Mouse (Mus musculus) ovary, postnatal 14 days (tissue): ENCODE measurements around the gene Cc2d1a.

ENCODE experiments used
- DNase-seq: peaks from one replicate; pipeline ENCODE4 v3.0.0; 2022; ENCODE audit warnings: low spot score

The Cc2d1a gene

DNA sequence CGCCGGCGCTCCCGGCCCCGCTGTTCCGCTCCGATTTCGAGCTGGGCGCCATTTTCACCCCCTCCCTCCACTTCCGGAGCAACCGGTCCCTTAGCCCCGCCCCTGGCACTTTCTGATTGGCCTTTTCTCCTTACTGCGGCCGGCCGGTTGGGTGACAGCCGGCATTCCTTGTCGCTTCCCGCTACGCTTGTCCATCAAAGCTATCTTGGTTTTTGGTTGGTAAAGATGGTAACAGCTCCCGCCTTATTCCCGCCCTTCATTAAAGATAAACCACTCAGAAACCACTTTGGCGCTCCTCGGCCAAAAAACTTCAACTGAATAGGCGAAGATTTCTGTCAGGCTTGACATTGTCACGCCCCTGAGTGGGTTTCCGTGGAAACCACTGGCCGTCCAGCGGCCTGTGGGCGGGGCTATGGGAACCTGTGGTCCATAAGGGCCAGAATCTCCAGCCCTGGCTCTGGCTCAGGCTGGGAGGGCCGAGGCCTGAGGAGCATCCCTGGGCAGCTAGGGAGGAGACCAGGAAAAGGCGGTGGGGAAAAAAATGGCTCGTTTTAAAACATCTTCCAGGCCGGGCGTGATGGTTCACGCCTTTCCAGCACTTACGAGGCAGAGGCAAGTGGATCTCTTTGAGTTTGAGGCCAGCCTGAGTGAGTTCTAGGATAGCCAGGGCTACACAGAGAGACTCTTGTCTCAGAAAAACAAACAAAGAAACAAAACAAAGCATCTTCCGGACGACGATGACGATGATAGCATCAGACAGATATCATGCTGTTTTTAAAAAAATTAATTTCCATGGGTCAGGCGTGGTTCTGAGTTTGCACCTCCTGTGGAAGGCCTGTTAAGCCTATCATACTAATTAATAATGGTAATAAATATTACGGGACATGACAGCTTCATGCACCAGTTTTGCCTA lies 42.8 kb downstream of the Cc2d1a start, which contains the start of gene Dcaf15:
TSS of gene Dcaf15 (minus strand) at position 72 of the 913 bp plus-strand sequence.
- peak; percentile 94 for DNase-seq

DNA sequence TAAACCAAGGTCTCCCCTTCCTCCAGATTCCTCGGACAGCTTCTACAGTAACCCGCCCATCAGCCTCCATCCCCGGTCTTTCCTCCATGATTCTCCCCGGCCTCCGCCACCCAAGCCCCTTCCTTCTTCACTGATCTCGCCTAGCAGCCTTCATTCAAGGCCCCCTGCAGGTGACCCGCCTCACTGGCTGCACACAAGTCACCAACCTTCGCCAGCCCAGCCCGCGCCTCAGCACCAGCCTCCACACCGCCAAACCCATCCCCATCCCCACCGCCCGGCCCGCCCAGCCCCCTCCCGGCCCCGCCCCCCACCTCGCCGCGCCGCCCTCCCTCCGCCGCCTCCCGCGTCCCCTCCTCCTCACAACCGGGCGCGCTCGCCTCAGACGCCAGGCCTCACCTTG lies 43.5 kb downstream of the Cc2d1a start:
- DNase-seq = no peak

DNA sequence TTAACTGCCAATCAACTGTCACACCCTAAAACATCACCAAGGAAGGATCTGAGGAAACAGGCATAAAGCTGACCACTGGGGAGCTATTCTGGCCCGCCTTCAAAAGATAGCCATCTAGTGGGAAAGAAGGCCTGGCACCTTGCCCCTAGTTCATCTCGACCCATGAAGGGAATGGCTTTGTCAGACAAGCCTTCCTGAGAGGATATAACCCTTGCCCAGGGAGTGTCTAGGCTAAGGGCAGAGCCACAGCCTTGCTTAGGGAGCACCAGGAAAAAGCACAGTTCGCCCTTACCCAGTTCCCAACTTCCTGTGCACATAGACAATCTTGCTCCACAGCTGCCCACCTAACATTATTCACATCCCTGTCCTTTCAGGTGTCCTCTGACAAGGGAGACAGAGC lies 44.1 kb downstream of the Cc2d1a start:
- DNase-seq = no peak

DNA sequence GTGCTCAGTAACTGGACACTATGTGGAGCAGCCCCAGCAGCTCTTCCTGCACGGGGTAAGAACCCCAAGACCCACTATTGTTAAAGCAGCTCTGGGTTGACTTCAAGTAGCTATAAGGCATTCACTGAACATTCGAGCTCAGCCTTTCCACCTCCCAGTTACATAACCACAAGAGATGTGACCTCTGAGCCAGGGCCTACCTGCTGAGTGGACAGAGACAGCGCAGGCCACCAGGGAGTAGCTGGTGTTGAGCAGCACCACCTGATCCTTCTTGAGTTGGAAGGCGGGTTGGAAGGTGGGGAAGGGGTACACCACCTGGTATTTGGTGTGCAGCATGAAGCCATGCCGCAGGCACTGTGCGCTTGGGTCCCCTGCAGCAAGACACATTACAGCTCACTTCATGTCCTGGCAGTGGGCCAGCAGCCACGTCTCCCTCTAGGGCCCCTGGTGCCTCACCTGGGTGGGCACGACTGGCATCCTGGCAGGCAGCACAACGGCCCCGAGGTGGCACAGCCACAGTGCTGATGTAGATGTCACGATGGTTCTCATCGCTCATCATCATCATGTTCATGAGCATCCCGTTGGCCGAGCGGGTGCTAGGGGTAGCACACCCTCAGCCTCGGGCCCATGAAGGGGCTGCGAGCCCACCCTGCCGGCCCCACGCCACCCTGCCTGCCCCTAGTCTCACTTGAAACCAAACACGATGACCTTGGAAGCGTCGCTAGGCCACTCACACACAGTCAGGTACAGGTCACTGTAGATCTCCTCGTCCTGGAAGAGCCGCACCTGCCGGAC lies 46.1 kb downstream of the Cc2d1a start:
- DNase-seq = no peak

DNA sequence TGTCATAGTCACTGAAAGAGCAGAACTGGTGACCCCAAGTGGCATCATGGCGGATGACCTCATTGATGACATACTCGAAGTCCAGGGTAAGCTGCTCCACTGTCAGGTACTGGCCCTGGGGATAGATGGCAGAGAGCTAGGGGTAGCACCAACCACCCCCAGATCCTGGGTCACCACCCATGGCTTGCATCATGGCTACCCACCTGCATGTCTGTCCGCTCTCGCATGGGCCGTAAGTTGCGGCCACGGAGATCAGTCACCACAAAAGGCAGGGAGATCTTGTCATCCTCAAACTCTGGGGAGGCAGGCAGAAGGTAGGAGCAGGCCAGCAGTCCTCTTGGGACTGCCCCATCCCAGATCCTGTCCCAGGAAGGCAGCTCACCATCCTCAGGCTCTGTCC lies 49.4 kb downstream of the Cc2d1a start:
- no peak for DNase-seq

DNA sequence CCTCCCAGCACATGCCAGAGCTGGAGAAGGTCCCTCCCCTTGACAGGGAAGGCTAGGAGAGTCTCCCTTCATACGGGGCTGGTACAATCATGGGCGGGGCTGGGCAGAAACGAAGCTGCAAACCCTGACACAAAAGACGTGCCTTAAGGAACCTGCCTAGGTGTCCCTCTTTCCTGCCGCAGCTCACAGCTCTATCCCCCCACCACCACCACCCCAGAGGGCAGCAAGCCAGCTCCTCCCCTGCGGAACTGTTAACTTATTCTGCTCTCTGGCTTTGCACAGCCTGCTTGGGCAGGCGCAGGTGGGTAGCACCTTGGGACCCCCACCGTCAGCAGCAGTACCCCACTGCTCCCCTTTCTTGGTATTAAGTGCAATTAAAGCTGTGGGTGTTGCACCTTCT lies 51.7 kb downstream of the Cc2d1a start:
- DNase-seq = no peak

DNA sequence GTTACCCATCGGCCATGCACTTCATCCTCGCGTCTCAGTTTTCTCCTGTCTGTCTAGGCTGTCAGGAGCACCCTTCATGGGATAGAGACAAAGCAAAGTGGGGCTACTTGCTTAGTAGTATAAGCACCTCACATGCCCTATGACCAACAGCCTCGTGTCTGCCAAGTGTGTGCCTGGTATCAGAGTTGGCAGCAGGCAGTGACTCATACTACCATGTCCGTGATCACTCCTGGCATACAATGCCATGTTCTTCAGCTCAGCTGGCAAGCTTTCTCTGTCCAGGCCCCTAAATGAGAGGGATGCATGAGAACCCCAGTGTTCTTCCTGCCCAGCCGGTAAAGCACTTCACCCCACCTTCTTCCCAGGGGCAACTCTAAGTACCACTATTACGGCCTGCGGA lies 57.2 kb downstream of the Cc2d1a start:
- DNase-seq = no peak

DNA sequence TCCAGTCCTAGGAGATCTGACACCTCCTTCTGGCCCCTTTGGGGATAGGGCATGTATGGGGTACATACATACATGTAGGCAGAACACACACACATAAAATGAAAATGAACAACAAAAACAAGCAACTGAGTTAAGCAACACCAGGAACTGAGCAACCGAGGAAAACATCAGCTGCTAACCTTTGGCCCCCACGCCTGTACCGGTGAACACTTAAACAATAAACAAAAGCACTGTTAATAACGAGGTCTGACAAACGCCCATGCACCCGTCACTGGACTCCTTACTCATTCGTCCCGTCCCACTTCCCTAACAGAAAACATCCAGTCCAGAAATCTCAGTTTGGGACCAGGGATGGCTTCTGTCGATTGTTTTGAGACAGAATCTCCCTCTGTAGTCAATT lies 58.5 kb downstream of the Cc2d1a start:
- DNase-seq = no peak

DNA sequence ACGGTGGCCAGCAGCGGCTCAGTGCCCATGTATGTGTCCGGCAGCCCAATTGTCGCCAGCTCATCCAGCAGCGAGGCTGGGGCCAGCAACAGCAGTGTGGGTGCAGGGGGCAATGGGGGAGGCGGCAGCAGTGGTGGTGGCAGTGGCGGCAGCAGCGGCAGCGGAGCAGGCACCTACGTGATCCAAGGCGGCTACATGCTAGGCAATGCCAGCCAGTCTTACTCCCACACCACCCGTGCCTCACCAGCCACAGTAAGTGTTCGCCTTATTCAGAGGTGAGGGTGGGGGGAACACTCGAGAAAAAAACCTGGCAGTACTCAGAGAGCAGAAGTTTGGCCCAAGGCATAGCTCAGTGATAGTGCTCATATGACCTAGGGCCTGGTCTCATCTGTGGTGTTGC lies 59.9 kb downstream of the Cc2d1a start:
- no peak for DNase-seq

DNA sequence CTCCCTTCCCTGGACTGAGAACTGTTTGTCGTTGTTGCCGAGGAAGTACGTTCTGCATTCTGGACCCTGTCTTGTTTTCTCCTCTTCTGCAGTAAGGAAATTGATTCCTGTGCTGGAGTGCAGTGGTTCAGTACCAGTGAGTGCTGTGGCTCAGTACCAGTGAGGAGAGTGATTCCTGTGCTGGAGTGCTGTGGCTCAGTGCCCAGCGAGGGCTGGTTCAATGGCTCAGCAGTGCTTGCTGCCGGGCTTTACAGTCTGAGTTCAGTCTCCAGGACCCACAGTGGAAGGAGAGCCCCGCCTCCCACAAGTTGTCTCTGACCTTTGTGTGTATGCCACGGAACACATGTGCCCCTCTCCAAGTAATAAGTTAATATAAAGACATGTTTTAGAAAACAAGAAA lies 60.6 kb downstream of the Cc2d1a start:
- DNase-seq = no peak

DNA sequence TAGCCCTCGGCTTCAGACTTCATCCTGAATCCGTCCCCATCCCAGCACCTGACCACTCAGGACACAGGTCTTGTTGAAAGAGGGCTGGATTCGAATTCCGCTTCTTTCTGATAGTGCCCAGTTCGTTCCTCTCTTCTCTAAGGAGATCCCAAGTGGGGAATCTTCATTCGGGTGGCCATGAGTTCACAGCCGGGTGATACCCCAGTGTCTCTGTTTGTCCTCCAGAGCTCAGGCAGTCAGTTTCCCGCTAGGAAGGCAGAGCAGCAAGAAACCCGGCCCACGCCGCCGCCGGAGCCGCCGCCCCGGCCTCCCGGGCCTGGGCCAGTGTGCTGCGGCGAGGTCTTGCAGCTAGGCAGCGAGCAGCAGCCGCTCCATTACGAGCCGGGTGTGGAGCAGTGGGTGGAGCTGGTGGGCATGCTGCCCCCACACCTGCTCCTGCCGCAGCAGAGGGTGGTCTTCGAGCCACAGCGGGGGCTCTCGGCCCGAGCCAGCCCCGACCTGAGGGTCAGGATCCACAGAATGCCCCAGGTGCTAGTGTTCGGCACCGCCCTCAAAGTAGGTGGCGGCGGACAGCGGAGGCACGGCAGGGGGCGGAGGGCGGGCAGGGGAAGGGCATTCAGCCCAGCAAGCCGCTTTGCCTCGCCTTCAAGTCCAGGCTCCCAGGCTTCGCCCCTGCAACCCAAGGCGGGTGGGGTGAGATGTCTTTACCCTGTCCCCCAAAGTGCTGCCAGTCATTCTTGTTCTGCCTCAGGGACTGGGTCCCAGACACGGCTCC lies 63.2 kb downstream of the Cc2d1a start:
- no peak for DNase-seq

DNA sequence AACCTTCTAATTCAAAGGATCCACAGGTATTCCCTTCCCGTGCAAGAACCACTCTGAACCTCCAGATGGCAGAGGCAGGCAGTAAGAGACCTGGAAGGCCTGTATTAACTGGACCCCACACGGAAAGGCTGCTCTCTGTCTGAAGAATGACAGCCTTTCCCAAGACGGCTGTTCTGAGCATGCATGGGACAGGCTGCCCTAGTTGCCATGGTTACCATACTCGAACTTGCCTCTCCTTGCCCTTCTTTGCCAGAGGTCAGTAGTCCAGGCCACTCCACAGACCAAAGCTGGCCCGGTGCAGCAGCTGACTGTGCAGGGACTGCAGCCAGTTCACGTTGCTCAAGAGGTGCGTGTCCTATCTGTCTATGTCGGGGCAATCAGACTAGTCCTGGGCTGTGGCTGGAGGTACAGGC lies 63.9 kb downstream of the Cc2d1a start:
- DNase-seq = no peak
